Comparison of ENCODE assay signal across 15 mouse cellular contexts in genomic region chr2:7249002-7249401, GRCm38 (mm10).
"Had no signal": no experiment of that assay in that cellular context is flagged by ENCODE, and none has a peak within 500 bp of the region (broad histone marks: within the 10 kb centered on the region; RNA-seq: fewer than 3 reads in every experiment).

No protein-coding gene starts in this region.

- DNase-seq: kidney, adult 11 months; kidney, adult 8-10 months; kidney, postnatal 10 days; kidney, postnatal 36 days; left cerebral cortex, postnatal 4 days; liver, postnatal 0 days; midbrain, embryonic 14.5 days; thymus, adult 18-20 months; thymus, postnatal 36 days had no signal

- H3K27me3 ChIP-seq: kidney, embryonic 15.5 days; limb, embryonic 12.5 days; limb, embryonic 15.5 days had no signal

- H3K9ac ChIP-seq: kidney, embryonic 15.5 days; limb, embryonic 12.5 days; limb, embryonic 15.5 days; liver, embryonic 14.5 days; liver, postnatal 0 days had no signal

- H3K9me3 ChIP-seq: kidney, embryonic 15.5 days; limb, embryonic 12.5 days; limb, embryonic 15.5 days had no signal

- H3K4me1 ChIP-seq: kidney, embryonic 15.5 days; limb, embryonic 15.5 days had no signal

- H3K27ac ChIP-seq: kidney, embryonic 15.5 days; limb, embryonic 12.5 days; limb, embryonic 15.5 days; liver, embryonic 14.5 days had no signal

- ATAC-seq: liver, postnatal 0 days had no signal

- H3K36me3 ChIP-seq: kidney, embryonic 15.5 days; limb, embryonic 12.5 days; limb, embryonic 15.5 days had no signal

- H3K4me2 ChIP-seq: kidney, embryonic 15.5 days; limb, embryonic 12.5 days; limb, embryonic 15.5 days; liver, embryonic 11.5 days; midbrain, embryonic 11.5 days had no signal

- H3K4me3 ChIP-seq: kidney, embryonic 15.5 days; limb, embryonic 12.5 days; limb, embryonic 15.5 days had no signal
